Mouse (Mus musculus) CH12.LX (cell line): ENCODE measurements around the gene Cmklr1.

Experiments used
- CTCF ChIP-seq, 2 experiments: IDR thresholded peaks in 1 of 2; conservative IDR thresholded peaks in 1 of 2; 2 replicates each; pipeline ENCODE4 v1.5.1; 2011 to 2012; ENCODE audit warnings: low read depth in 2 of 2, low read length in 2 of 2, improper control_type of control experiment in 1 of 2, inconsistent platforms in 1 of 2, mild to moderate bottlenecking in 1 of 2, moderate library complexity in 1 of 2
- ETS1 ChIP-seq: conservative IDR thresholded peaks from 2 replicates; pipeline ENCODE4 v1.6.1; 2012; ENCODE audit warnings: low read depth, mild to moderate bottlenecking, inconsistent platforms, low read length, improper control_type of control experiment, moderate library complexity
- GABPA ChIP-seq: IDR thresholded peaks from 2 replicates; pipeline ENCODE4 v1.6.1; 2012; ENCODE audit warnings: low read depth, low read length, improper control_type of control experiment, inconsistent platforms; ENCODE audit not compliant: insufficient replicate concordance
- USF2 ChIP-seq: conservative IDR thresholded peaks from 2 replicates; pipeline ENCODE4 v1.6.1; 2011; ENCODE audit warnings: low read depth, low read length, improper control_type of control experiment

- no peak for TF ChIP-seq CTCF (conservative IDR thresholded peaks at IDR 0.05 in 1 of 2, IDR thresholded peaks at IDR 0.05 in 1 of 2; ENCODE audit: low read depth in 2 of 2, low read length in 2 of 2)
- no peak for TF ChIP-seq USF2
- TF ChIP-seq ETS1, result no peak
- TF ChIP-seq GABPA, result no peak
Observed at GRCm38 (mm10) chr5:113626991-113627390, 23.2 kb downstream of the Cmklr1 start.
